Mouse (Mus musculus) thymus, postnatal 4 days (tissue): ENCODE data around the gene Dhx57.
A peak's percentile ranks its signal among the peaks of the same experiment; 100 is the strongest.
"Not testable (repeated sequence)": the region's sequence is repeated elsewhere in the genome, so short reads cannot be mapped to it uniquely, and the experiment has no call there.

Experiments used
- DNase-seq: peaks from one replicate; pipeline ENCODE4 v3.0.0; 2021

Gene Dhx57

GRCm38 (mm10) chr17:80290074-80290657, at the start of gene Dhx57, which contains the start of gene Morn2:
Gene Dhx57, minus strand, starts transcription at chr17:80290476.
Gene Morn2, plus strand, starts transcription at chr17:80290203.
- DNase-seq = peak; percentile 98

GRCm38 (mm10) chr17:80332386-80332785, 42.1 kb upstream of the Dhx57 start:
- DNase-seq = peak; percentile 44

- no peak for DNase-seq
Observed at GRCm38 (mm10) chr17:80326431-80326830, 36.2 kb upstream of the Dhx57 start.

GRCm38 (mm10) chr17:80325456-80325855, 35.2 kb upstream of the Dhx57 start:
- no peak for DNase-seq

GRCm38 (mm10) chr17:80324521-80324920, 34.2 kb upstream of the Dhx57 start:
- no peak for DNase-seq

- peak; percentile 35 for DNase-seq
Observed at GRCm38 (mm10) chr17:80323658-80324057, 33.4 kb upstream of the Dhx57 start.

GRCm38 (mm10) chr17:80323015-80323414, 32.7 kb upstream of the Dhx57 start:
- DNase-seq = no peak

GRCm38 (mm10) chr17:80322228-80322627, 32.0 kb upstream of the Dhx57 start:
- DNase-seq = no peak

- no peak for DNase-seq
Observed at GRCm38 (mm10) chr17:80312405-80312804, 22.1 kb upstream of the Dhx57 start.

- no peak for DNase-seq
Observed at GRCm38 (mm10) chr17:80311761-80312160, 21.5 kb upstream of the Dhx57 start.

- no peak for DNase-seq
Observed at GRCm38 (mm10) chr17:80307251-80307650, 17.0 kb upstream of the Dhx57 start, which contains the start of gene Arhgef33. Gene Arhgef33, plus strand, starts transcription at chr17:80307407.

- no peak for DNase-seq
Observed at GRCm38 (mm10) chr17:80298844-80299243, 8.6 kb upstream of the Dhx57 start.

GRCm38 (mm10) chr17:80295258-80295657, 5.0 kb upstream of the Dhx57 start:
- no peak for DNase-seq

GRCm38 (mm10) chr17:80291148-80291547, 872 bp upstream of the Dhx57 start:
- peak; percentile 44 for DNase-seq

GRCm38 (mm10) chr17:80289280-80290073, 799 bp downstream of the Dhx57 start:
- DNase-seq = no peak

GRCm38 (mm10) chr17:80288012-80288411, 2.3 kb downstream of the Dhx57 start:
- DNase-seq = no peak

- DNase-seq = no peak
Observed at GRCm38 (mm10) chr17:80284446-80284845, 5.8 kb downstream of the Dhx57 start.

- DNase-seq = no peak
Observed at GRCm38 (mm10) chr17:80279340-80280070, 10.8 kb downstream of the Dhx57 start.

- no peak for DNase-seq
Observed at GRCm38 (mm10) chr17:80278255-80278654, 12.0 kb downstream of the Dhx57 start.

- DNase-seq = not testable (repeated sequence)
Observed at GRCm38 (mm10) chr17:80270622-80271021, 19.7 kb downstream of the Dhx57 start.

- DNase-seq = no peak
Observed at GRCm38 (mm10) chr17:80268151-80268550, 22.1 kb downstream of the Dhx57 start.

- no peak for DNase-seq
Observed at GRCm38 (mm10) chr17:80267065-80267464, 23.2 kb downstream of the Dhx57 start.

- no peak for DNase-seq
Observed at GRCm38 (mm10) chr17:80255208-80255607, 35.1 kb downstream of the Dhx57 start.

- no peak for DNase-seq
Observed at GRCm38 (mm10) chr17:80254421-80254820, 35.9 kb downstream of the Dhx57 start.
